Mouse (Mus musculus) CD4-positive, CD25-positive, alpha-beta regulatory T cell, adult 4 months (primary cell): ENCODE data around the gene Rnf34. TPM values are rescaled to one million over a fixed set of nuclear protein-coding genes. Genes with fewer than 3 reads are reported as not detected.

Experiments used
- ATAC-seq: one replicate; pipeline ENCODE4 v1.8.0; 2017
- polyA plus RNA-seq, 2 experiments: library from polyadenylated mRNA; unstranded; fragments of 100-300 nt; shearing (Covaris generic); gene quantifications; one replicate each; pipeline ENCODE4 v1.2.1; 2017

Gene Rnf34
- 10 to 100 TPM; 25.9 to 37.5 TPM for polyA plus RNA-seq

DNA sequence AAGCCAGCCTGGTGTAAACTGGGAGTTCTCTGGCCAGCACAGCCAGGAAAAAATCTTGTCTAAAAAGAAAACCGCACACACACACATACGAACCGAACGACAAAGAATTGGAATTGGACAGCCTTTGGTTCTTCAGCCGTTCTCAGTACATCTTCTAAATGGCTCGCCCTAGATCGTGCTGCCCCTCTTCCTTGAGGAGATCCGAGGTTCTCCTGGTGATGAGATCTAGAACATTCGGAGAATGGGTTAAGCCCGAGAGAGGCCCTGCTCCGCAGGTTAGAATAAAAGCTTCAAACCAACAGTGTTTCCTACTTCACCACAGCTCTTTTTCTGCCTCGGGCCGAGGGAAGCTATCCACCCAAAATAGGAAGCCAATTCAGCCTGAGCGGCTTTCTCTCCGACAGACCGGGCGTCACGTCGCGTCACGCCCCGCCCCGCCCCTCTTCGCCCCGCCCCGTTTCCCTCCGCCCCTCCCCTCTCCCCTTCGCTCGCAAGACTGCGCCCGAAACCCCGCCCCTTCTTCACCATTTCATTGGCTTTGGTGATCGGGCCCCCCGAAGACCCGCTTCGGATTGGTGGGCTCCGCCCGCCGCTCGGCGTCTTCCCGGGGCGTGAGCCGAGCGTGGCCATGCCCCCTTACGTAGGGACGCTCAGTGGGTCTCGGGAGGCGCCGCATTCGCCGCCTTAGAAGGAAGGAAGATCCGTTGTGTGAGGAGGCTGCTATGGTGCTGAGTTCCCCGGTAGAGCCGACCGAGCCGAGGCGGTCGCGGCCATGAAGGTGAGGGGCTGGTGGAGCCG, at the start of gene Rnf34:
Gene Rnf34 (plus strand): TSS at position 528 of the 798 bp plus-strand sequence.
- peak; percentile 95 for ATAC-seq

DNA sequence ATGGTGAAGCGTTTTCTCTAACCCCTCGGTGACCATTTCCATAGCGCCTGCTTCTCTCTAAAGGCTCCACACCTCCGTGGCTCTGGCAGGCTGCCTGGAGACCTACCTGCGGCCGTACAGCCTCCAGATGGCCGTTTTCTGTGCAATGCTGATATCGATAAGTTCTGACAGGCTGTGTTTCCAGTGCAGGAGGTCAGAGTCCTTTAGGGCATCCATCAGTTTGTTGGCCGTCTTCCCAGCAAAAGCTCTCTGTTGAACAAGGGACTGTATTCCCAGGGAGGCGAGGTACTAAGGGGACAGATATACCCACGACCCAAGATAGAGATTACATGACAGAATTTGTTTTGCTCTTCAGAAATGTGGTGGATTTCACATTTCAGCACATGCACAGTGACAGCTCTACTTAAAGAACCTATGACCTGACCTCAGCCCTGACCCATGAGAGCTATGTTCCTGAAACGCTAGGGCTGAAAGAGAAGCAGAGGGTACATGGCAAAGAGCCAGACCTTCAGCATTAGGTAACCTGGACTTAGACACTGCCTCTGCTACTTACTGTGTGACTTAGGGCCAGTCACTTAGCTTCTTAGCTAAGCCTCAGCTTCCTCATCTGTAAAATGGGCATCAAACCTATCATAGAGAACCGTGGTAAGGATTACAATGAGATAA, 49.4 kb upstream of the Rnf34 start:
- no peak for ATAC-seq

DNA sequence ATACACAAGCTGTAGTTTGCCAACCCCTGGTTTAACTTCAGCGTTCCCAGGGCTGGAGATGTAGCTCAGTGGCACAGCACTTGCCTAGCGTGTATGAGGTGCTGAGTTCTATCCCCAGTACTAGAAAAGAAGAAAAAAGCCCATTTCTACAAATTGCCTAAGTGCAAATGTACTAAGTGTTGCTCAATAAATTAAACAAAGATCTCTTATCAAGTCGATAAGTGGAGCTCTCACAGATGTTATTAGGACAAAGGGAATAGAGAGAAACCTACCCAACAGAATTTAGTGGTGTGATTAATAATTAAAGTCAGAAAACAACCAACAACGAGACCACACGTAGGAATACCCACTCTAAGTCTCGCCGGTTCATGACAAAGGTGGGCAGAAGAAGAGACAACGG, 48.2 kb upstream of the Rnf34 start:
- ATAC-seq, result no peak

DNA sequence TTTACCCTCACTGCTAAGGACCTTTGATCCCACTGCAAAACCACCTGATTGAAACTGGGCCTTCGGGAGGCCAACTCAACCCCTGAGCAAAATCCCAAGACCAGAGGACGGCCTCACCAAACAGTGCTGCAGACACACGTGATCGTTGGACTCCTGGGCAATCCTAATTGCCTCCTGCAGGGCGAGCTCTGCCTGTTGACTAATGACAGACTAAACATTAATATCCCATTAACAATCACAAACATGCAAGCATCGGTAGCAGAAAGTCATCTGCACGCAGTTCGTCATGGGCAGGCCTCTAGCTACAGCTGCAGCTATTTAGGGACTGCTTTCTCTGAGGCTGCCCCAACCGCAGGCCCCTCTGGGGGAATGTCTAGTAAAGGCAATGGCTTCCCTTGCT, 47.1 kb upstream of the Rnf34 start:
- ATAC-seq, result no peak

DNA sequence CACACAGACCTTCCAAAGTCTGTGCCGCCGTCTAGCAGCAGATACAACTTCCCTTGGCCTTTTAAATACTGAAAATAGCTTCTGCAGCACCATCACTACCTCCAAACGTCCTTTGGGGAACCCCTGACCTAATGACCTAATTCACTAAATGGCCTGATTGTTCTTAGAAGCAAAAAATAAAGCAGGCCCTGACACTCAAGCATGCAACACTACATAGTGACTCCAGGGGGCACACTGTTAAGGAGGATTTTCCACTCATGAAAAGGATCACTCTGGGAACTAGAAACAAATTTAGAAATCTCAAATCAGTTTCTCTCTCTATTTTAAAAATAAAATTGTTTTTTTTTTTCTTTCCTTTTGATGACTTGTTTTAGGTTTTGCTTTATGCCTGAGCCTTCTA, 44.3 kb upstream of the Rnf34 start:
- ATAC-seq, result no peak

DNA sequence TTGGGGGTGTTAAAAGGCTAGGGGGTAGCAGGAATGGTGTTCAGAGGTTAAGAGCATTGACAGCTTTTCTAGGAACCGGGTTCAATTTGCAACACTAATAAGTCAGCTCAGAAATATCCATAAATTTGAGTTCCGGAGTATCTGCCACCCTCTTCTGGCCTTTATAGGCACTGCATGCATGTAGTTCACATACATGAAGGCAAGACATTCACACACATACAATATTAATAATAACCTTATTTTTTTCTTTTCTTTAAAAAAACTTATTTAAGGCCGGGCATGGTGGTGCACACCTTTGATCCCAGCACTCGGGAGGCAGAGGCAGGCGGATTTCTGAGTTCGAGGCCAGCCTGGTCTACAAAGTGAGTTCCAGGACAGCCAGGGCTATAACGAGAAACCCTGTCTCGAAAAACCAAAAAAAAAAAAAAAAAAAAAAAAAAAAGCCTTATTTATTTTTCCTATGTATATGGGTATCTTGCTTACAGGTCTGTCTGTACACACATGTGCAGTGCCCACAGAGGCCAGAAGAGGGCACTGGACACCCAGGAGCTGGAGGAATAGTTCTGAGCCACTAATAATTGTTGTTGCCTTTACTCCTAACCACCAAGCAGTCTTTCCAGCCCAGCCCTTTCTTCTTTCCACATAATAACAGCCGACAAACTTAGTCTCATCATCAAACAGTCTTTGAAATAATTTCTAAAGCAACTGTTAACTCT, 38.3 kb upstream of the Rnf34 start:
- ATAC-seq, result peak; percentile 94

DNA sequence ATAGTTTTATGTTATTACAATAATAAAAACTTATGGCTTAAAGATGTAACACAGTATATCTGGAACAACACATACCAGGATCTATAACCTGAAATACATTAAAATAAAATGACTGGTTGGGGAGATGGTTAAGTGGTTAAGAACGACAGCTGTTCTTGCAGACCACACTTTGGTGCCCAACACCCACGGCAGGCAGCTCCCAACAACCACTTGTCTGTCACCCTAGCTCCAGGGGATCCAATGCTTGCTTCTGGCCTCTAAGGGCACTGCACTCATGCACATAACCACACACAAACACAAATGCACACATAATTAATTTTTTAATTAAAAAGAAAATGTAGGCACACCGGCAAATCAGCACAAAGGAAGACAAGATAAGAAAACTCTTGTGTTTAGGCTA, 37.1 kb upstream of the Rnf34 start:
- ATAC-seq, result no peak

DNA sequence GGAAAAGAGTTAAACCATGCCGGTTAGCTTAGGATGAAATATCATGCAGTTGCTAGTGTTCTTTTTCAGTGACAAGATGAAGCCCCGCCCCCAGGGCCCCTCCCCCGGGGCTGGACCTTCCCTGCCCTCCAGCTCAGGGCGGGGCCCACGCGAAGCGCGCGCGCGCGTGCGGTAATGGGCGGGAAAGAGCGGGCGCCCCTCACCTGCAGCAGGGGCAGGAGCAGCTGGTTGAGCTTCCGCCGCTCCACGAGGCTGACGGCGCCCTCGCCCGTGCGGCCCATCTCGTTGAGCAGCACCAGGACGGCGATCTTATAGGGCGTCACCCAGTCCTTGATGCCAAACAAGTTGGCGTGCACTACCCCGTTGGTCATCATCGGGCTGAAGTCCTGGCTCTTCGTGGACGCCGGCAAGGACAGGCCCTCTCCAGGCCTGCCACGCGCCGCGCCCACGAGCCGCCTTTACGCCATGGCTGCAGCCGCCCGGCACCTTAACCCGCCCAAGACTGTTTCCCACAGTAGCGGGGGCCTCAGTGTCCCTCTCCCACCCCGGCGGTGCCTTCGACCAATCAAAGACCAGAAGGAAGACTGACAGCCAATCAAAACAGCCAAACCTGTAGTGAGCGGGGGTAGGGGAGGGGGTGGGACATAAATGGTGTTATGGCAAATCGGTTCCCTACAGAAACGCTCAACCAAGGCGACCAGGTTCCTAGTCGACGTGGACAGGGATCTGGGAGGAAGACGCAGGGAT, 28.9 kb upstream of the Rnf34 start, which contains the start of gene Anapc5:
Gene Anapc5 (minus strand): TSS at position 563 of the 747 bp plus-strand sequence.
- ATAC-seq, result peak; percentile 98

DNA sequence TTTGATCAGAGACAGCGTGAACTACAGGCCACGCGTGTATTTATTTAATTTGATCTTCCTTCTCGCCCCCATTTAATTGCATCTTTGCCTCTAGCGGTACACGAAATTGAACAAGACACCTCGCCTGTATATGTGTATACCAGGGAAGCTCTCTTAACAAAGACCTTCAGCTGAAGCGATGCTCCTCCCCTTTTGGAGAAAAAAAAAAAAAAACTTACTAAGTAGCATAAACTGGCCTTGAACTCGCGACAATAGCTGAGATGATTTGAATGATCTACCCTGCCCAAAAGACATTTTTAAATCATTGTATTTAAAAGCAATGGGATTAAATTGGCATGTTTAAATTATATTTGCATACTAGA, 28.3 kb upstream of the Rnf34 start:
- ATAC-seq, result peak; percentile 35

DNA sequence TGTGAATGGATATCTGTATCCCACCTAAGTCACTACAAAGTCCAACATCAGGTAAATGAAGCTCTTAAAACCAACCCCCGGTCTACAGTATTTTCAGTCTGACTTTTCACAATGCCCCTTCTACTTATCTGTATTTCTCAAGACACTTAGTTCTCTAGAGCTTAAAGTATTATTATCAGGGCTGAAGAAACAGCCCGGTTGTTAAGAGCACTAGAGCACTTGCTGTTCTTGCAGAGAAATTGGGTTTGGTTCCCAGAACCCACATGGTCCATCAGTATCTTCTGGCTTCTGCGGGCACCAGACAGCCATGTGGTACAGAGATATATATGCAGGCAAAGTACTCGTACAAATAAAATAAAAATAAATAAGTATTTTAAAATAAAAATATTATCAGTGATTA, 27.4 kb upstream of the Rnf34 start:
- ATAC-seq, result no peak

DNA sequence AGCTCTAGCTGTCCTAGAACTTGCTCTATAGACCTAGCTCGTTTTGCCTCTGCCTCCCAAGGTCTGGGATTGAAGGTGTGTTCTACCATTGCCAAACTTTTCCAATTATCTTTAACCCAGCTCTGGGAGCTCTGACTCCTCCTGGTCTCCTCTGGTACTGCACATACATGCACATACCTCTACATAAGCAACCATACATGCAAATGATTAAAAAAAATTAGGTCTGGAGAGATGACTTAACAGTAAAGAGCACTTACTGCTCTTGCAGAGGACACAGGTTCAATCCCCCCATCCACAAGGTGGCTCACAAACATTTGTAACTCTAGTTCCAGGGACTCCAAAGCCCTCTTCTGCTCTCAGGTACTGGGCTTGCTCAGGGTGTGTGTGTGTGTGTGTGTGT, 25.9 kb upstream of the Rnf34 start:
- ATAC-seq, result no peak

DNA sequence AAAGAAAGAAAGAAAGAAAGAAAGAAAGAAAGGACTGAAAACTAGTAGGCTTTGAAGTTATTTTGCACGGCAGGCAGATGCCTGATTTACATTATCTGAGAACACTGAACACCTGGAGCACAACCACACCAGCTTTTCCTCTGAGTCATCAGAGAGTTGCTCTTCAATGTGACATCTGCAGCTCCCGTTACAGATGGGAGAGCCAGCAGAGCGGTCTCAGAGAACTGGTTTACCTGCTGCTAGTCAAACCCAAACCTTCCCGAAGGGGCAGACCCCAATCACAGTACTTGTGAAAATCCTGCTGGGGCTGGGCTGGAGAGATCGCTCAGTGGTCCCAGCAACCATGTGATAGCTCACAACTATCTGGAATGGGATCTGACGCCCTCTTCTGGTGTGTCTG, 25.4 kb upstream of the Rnf34 start:
- no peak for ATAC-seq

DNA sequence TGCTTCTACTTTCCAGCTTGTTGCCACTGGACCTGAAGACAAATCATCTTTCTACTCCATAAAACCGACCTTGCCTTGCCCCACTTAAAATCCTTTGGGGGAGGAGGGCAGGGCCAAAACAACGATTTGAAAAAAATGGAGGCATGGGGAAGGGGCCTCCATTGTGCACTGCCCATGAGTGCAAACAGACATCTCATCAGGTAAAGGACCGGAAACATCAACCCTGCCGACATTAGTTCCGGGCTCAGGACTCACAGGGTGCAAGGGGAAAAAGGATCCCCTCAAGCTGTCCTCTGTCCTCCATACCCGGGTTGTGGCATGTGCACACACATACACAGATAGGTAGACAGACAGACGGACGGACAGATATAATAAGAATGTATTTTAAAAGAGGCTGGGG, 24.7 kb upstream of the Rnf34 start:
- ATAC-seq, result no peak

DNA sequence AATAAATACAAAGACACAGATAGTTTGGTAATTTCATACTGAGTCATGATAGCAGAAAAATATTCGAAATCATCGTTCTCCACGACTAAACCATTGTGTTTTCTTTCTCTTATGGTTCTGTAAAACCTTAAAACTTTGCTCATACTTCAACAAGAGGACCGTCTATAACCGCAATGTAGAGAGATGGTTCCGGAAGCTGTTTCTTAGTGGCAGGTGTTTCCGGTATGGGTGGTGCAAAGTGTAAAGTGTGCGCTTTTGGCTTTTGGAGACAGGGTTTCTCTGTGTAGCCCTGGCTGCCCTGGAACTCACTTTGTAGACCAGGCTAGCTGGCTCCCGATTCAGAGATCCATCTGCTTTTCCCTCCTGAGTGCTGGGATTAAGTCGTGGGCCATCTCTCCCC, 17.3 kb upstream of the Rnf34 start:
- peak; percentile 83 for ATAC-seq

DNA sequence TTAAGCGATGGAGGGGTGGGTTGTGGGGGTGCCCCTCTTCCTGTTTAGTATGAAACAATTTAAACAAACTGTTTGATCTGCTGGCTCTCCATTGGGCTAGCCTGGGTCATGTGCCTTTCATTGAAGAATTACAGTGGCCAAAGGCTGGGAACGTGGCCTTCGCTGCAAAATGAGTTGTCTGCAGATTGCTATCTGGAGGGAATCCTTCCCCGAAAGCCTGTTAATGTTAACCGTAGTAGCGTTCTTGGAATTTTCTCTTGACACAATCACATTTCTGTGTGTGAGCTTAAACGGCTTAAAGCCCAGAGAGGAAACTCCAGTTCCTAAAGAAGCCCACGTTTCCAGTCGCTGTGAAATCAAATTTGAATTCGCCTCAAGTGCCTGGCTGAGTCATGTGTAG, 16.9 kb upstream of the Rnf34 start:
- no peak for ATAC-seq

DNA sequence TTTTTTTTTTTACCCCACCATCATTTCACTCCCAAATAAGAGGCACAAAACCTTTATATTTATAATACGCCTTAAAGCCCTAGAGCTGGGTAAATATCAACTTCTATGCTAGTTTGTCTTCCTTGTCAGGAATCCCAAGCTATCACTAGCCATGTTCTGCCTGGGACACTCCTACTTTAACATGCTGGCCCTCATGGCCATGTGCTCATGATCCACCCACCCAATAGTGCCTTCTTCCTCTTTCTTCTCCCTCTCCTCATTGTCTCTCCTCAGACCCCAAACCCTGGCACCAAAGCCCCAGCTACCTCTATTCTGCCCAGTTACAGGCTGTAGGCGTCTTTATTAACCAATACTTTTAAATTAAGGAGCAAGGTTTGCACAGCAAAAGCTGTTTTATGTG, 8.7 kb upstream of the Rnf34 start:
- ATAC-seq, result no peak

DNA sequence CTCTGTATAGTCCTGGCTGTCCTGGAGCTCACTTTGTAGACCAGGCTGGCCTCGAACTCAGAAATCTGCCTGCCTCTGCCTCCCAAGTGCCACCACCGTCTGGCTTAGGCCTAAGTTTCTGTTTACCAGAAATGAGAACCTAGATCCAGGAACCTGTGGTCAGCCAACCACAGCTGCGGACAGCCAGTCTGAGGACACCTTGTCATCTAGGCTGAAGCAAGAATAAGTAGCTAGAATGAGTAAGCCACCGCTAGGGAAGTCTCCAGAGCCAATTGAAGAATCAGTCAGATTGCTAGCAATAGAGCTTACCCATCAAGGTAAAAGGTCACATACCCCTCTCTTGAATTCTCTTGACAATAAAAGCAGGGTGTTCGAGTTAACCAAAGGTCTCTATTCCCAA, 6.0 kb upstream of the Rnf34 start:
- no peak for ATAC-seq

DNA sequence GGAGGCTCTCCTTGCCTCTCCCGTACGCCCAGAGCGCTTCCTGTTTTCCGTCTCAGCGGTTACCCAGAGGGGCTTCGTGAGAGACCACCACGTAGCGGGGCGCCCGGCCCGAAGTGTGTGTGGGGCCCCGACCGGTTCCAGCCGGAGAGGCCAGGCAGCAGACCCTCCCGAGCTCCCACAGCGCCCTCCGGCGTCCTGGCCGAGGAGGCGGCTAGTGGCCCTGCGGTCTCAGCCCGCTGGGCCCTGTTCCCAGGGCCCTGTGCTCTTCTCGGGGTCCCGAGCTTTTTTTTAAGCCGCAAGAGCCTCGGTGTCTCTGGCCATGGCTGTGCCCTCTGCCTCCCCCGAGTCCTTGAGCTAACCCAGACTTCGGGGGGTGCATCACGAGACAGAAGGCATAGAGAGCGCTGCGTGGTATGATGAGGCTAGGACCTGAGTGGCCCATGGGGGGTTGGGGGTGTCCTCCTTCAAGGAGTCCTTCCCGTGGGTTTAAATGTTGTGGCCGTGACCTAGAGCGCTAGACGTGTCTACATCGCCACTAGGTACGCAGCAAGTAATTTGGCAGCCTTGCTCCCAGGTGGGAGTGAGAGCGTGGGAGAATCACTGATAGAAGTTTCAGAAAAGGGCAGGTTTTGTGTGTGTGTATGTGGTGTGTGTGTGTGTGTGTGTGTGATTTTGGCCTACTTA, 613 bp downstream of the Rnf34 start:
- ATAC-seq, result peak; percentile 32

DNA sequence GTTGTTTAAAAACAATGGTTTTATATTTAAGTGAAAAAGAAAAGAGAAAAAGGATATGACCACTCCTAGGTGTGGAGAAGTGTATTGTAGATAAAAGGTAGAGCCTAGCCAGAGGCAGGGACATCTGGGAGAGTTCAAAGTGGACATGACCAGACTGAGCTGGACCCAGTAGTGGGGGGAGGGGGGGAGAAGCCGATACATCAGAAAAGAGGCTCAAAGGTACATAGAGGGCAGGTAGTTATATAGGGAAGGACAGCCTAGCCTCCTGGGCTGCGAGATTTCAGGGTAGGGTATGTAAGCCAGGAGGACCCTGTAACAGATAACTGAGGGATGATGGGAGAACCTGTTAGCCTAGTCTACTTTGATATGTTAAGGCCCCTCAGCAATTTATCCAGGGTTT, 2.8 kb downstream of the Rnf34 start:
- no peak for ATAC-seq

DNA sequence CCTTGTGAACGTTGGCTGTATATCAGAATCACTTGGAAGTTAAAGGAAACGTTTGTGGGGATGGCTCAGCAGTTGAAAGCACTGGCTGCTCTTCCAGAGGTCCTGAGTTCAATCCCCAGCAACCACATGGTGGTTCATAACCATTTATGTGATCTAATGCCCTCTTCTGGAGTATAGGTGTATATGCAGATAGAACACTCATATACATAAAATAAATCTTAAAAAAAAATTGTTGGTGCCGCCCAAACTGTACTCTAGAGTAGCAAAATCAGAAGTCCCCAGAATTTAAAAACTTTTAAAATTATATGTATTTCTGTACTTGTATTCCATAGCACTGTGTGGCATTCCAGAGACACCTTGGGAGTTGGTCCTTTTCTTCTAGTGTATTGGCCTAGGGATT, 6.0 kb downstream of the Rnf34 start:
- ATAC-seq, result peak; percentile 56

DNA sequence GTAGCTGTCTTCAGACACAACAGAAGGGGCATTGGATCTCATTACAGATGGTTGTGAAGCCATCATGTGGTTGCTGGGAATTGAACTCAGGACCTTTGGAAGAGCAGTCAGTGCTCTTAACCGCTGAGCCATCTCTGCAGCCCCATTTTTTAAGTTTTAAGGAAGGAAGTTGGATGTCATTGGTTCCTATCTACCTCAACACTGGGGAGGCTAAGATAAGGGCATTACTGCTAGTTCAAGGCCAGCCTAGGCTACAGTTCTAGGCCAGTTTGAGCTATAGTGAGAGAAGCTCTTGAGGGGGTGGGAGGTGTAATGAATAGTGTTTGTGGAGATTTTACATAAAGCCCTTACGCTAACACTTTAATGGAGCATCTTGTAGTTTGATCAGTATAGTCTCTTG, 13.2 kb downstream of the Rnf34 start:
- ATAC-seq, result no peak

DNA sequence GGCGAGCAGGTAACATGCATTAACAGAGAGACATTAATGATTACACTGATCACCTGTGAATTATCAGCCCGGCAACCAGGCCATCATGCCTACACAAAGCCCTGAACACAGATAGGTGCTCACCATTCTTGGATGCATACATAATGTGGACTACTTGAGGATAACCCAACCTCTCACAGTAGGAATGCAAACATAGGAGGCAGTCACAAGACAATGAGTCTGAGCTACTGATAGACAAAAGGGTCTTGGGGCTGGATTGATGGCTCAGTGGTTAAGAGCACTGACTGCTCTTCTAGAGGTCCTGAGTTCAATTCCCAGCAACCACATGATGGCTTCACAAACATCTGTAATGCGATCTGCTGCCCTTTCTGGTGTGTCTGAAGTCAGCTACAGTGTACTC, 22.8 kb downstream of the Rnf34 start:
- no peak for ATAC-seq
